Mouse (Mus musculus) liver, adult 2 months (tissue): Measurements from ENCODE around the gene Prtg.

ENCODE experiments used
- CTCF ChIP-seq: fragments of 200-500 bp; IDR thresholded peaks from 2 replicates; pipeline ENCODE4 v1.5.1; 2011; ENCODE audit warnings: low read depth, low read length, control low read depth
- POLR2A ChIP-seq: fragments of 200-500 bp; IDR thresholded peaks from 2 replicates; pipeline ENCODE4 v1.6.1; 2011; ENCODE audit warnings: low read length, control low read depth; ENCODE audit not compliant: insufficient read depth; ENCODE audit errors: extremely low read depth

GRCm38 (mm10) chr9:72902057-72902456 is 95.4 kb downstream of the Prtg start:
- TF ChIP-seq CTCF (no peak), POLR2A (no peak)
